ENCODE assay signal across 8 mouse cellular contexts in genomic region chr5:115633060-115633459, GRCm38 (mm10). TPM values are rescaled to one million over a fixed set of nuclear protein-coding genes. Genes with fewer than 3 reads are reported as not detected.
DNase-seq lines count a peak whose midpoint lies in the region; ATAC-seq and TF ChIP-seq lines count a peak whose summit lies in the region.

No protein-coding gene starts in this region.

- DNase-seq in kidney, adult 8-10 months, result no peak
- DNase-seq in hindbrain, embryonic 14.5 days (ENCODE audit: low spot score), result no peak
- peak; percentile 12 for DNase-seq in midbrain, embryonic 14.5 days
- DNase-seq in frontal cortex, postnatal 36 days (ENCODE audit: low spot score in 2 of 2), result no peak
- DNase-seq in layer of hippocampus, adult 11-12 months (ENCODE audit: low spot score), result no peak

- H3K4me1 ChIP-seq in kidney, embryonic 15.5 days, result peaks cover 49% of the 10 kb centered on the region
- H3K4me1 ChIP-seq in bone marrow macrophage, adult 2 months (ENCODE audit: control insufficient read depth, insufficient read depth, low read length), result peaks cover 58% of the 10 kb centered on the region
- peaks cover 26% of the 10 kb centered on the region for H3K4me1 ChIP-seq in hindbrain, embryonic 14.5 days (replicated peaks; ENCODE audit: control insufficient read depth, insufficient read depth, low read length)
- peaks cover 17% of the 10 kb centered on the region for H3K4me1 ChIP-seq in midbrain, embryonic 14.5 days (ENCODE audit: control insufficient read depth, insufficient read depth, low read length)

- no peak for TF ChIP-seq POLR2A in bone marrow macrophage, adult 2 months (IDR thresholded peaks at IDR 0.05; ENCODE audit: borderline replicate concordance, low read depth, low read length)

- peak overlapping the region; percentile 91 for H3K4me3 ChIP-seq in kidney, embryonic 15.5 days (replicated peaks)
- H3K4me3 ChIP-seq in bone marrow macrophage, adult 2 months (ENCODE audit: insufficient read depth, low read length), result peak overlapping the region; percentile 92
- H3K4me3 ChIP-seq in hindbrain, embryonic 14.5 days (replicated peaks; ENCODE audit: low read length), result peak overlapping the region; percentile 80
- peak overlapping the region; percentile 80 for H3K4me3 ChIP-seq in midbrain, embryonic 14.5 days (replicated peaks; ENCODE audit: low read depth, low read length)

- no peak for TF ChIP-seq CTCF in bone marrow macrophage, adult 2 months (IDR thresholded peaks at IDR 0.05; ENCODE audit: low read depth, low read length)

- WGBS in kidney, embryonic 15.5 days, result 60% methylated on average over 4 of the region's 4 CpGs
- 53% methylated on average over 4 of the region's 4 CpGs for WGBS in hindbrain, embryonic 14.5 days
- WGBS in midbrain, embryonic 14.5 days, result 40% methylated on average over 4 of the region's 4 CpGs

- no peaks in the 10 kb centered on the region for H3K27me3 ChIP-seq in kidney, embryonic 15.5 days
- H3K27me3 ChIP-seq in hindbrain, embryonic 14.5 days (ENCODE audit: control insufficient read depth, insufficient read depth, low read length), result no peaks in the 10 kb centered on the region
- no peaks in the 10 kb centered on the region for H3K27me3 ChIP-seq in midbrain, embryonic 14.5 days (ENCODE audit: control insufficient read depth, insufficient read depth, low read length)

- peaks cover 11% of the 10 kb centered on the region for H3K36me3 ChIP-seq in kidney, embryonic 15.5 days
- H3K36me3 ChIP-seq in hindbrain, embryonic 14.5 days (replicated peaks; ENCODE audit: control insufficient read depth, insufficient read depth), result no peaks in the 10 kb centered on the region; the same call in 1 of the 2 replicates
- no peaks in the 10 kb centered on the region for H3K36me3 ChIP-seq in midbrain, embryonic 14.5 days (ENCODE audit: control insufficient read depth, insufficient read depth, low read length)

- H3K9me3 ChIP-seq in kidney, embryonic 15.5 days (replicated peaks), result no peaks in the 10 kb centered on the region
- H3K9me3 ChIP-seq in hindbrain, embryonic 14.5 days (ENCODE audit: control insufficient read depth, low read length), result no peaks in the 10 kb centered on the region
- no peaks in the 10 kb centered on the region for H3K9me3 ChIP-seq in midbrain, embryonic 14.5 days (ENCODE audit: control insufficient read depth, low read length)

- no peak overlapping the region; the same call in 1 of the 2 replicates for H3K9ac ChIP-seq in kidney, embryonic 15.5 days
- H3K9ac ChIP-seq in hindbrain, embryonic 14.5 days, result peak overlapping the region; percentile 86
- H3K9ac ChIP-seq in midbrain, embryonic 14.5 days (replicated peaks; ENCODE audit: low read length), result no peak overlapping the region; the same call in 1 of the 2 replicates

- H3K4me2 ChIP-seq in kidney, embryonic 15.5 days, result peak overlapping the region; percentile 87
- H3K4me2 ChIP-seq in hindbrain, embryonic 14.5 days (replicated peaks), result peak overlapping the region; percentile 88
- peak overlapping the region; percentile 75 for H3K4me2 ChIP-seq in midbrain, embryonic 14.5 days (ENCODE audit: low read length)

- no peak for ATAC-seq in kidney, embryonic 15.5 days (replicated peaks; ENCODE audit: low FRiP score)
- no peak for ATAC-seq in hindbrain, embryonic 14.5 days (ENCODE audit: low FRiP score)
- no peak for ATAC-seq in midbrain, embryonic 14.5 days (ENCODE audit: low FRiP score, low TSS enrichment)
- no peak for ATAC-seq in megakaryocyte progenitor cell, adult 5-6 weeks (replicated peaks; ENCODE audit: poor library complexity)

- H3K27ac ChIP-seq in kidney, embryonic 15.5 days, result no peak overlapping the region
- no peak overlapping the region for H3K27ac ChIP-seq in bone marrow macrophage, adult 2 months (ENCODE audit: insufficient read depth, low read depth, low read length)
- H3K27ac ChIP-seq in hindbrain, embryonic 14.5 days, result no peak overlapping the region
- H3K27ac ChIP-seq in midbrain, embryonic 14.5 days (replicated peaks; ENCODE audit: low read depth, low read length), result no peak overlapping the region

RNA-seq across cellular contexts. Expression of gene Rab35, which starts 1.4 kb away (rescaled TPM):
- polyA plus RNA-seq in kidney, embryonic 15.5 days (2015; fragmentation: Nextera tagmentation; extraction: Ambion mirVana), result 16.0 and 16.2 TPM in 2 replicates
- 59.9 and 71.0 TPM in 2 replicates for polyA plus RNA-seq in bone marrow macrophage, adult 2 months (2012; ENCODE audit: insufficient read depth, insufficient read length, missing spikeins)
- 23.3 and 27.7 TPM in 2 replicates for polyA plus RNA-seq in hindbrain, embryonic 14.5 days (2014; fragmentation: Nextera tagmentation; extraction: Ambion mirVana)
- 24.9 and 28.0 TPM in 2 replicates for polyA plus RNA-seq in midbrain, embryonic 14.5 days (2014; fragmentation: Nextera tagmentation; extraction: Ambion mirVana)
- 24.7 and 25.2 TPM in 2 replicates for total RNA-seq in megakaryocyte progenitor cell, adult 5-6 weeks (2015)
- 22.8 and 28.8 TPM in 2 replicates for total RNA-seq in megakaryocyte progenitor cell, adult 5-6 weeks (2017)
